Mouse (Mus musculus) liver, embryonic 16.5 days (tissue): ENCODE results near the gene Hist1h3e. TPM values are rescaled to one million over a fixed set of nuclear protein-coding genes. Genes with fewer than 3 reads are reported as not detected.

Experiments used
- microRNA-seq: library from miRNA; unstranded; fragments of <30 nt; microRNA quantifications from one replicate; pipeline ENCODE4, GENCODE M21; 2016
- polyA plus RNA-seq: library from polyadenylated mRNA; unstranded; fragments of >200 nt; fragmentation: Nextera tagmentation; extraction: Ambion mirVana; gene quantifications from 2 replicates; pipeline ENCODE4 v1.2.1, GENCODE M21; 2015

The Hist1h3e gene
- polyA plus RNA-seq, 1 experiment from 2014 or later, result 4.2 TPM

Small RNA genes within 50 kb of the gene (microRNA-seq; reads per million reads assigned to microRNA genes)
- gene Gm44297, result not detected
- gene Gm44359, result not detected
- not detected for gene Gm44394
- gene n-TStga1, result 3.4 reads per million, percentile 11 among the genes with 10 or more reads in this experiment

Other genes with a start within 250 kb of the Hist1h3e start
- 12.0 and 13.1 TPM in 2 replicates for gene Zfp322a, start 193.2 kb downstream of the Hist1h3e start, polyA plus RNA-seq
- gene Abt1, start 138.5 kb downstream of the Hist1h3e start, polyA plus RNA-seq, result 4.5 TPM in 2 replicates
- gene Btn1a1, start 96.5 kb downstream of the Hist1h3e start, polyA plus RNA-seq, result 1.9 and 2.0 TPM in 2 replicates
- gene Btn2a2, start 73.5 kb downstream of the Hist1h3e start, polyA plus RNA-seq, result not detected in 2 replicates
- gene Hist1h4h, start 31.3 kb downstream of the Hist1h3e start, polyA plus RNA-seq, result 5.5 and 9.8 TPM in 2 replicates
- 2.0 and 6.7 TPM in 2 replicates for gene Hist1h2af, start 28.5 kb downstream of the Hist1h3e start, polyA plus RNA-seq
- gene Hist1h3g, start 26.9 kb downstream of the Hist1h3e start, polyA plus RNA-seq, result 11.0 and 14.8 TPM in 2 replicates
- gene Hist1h2bh, start 19.0 kb downstream of the Hist1h3e start, polyA plus RNA-seq, result 1.1 and 1.8 TPM in 2 replicates
- gene Hist1h3f, start 18.3 kb downstream of the Hist1h3e start, polyA plus RNA-seq, result 1.2 and 1.4 TPM in 2 replicates
- gene Hist1h4f, start 10.7 kb downstream of the Hist1h3e start, polyA plus RNA-seq, result 2.4 and 2.9 TPM in 2 replicates
- 1.2 and 1.4 TPM in 2 replicates for gene Hist1h1d, start 9.1 kb downstream of the Hist1h3e start, polyA plus RNA-seq
- gene Hist1h2ae, start 8.9 kb upstream of the Hist1h3e start, polyA plus RNA-seq, result 63.6 and 96.6 TPM in 2 replicates
- gene Hist1h2bg, start 9.0 kb upstream of the Hist1h3e start, polyA plus RNA-seq, result 10.6 and 13.5 TPM in 2 replicates
- gene Hist1h2bf, start 11.8 kb upstream of the Hist1h3e start, polyA plus RNA-seq, result 3.7 and 5.9 TPM in 2 replicates
- gene Hist1h2ad, start 12.0 kb upstream of the Hist1h3e start, polyA plus RNA-seq, result 2.2 and 3.8 TPM in 2 replicates
- 6.6 and 7.7 TPM in 2 replicates for gene Hist1h3d, start 13.4 kb upstream of the Hist1h3e start, polyA plus RNA-seq
- 126 and 155 TPM in 2 replicates for gene Hist1h4d, start 19.2 kb upstream of the Hist1h3e start, polyA plus RNA-seq
- gene Hist1h2be, start 58.8 kb upstream of the Hist1h3e start, polyA plus RNA-seq, result 1.9 and 2.0 TPM in 2 replicates
- gene Hist1h1e, start 60.2 kb upstream of the Hist1h3e start, polyA plus RNA-seq, result 23.6 and 27.8 TPM in 2 replicates
- 1.2 and 1.5 TPM in 2 replicates for gene Hist1h2ac, start 121.6 kb upstream of the Hist1h3e start, polyA plus RNA-seq
- gene Hist1h2bc, start 121.8 kb upstream of the Hist1h3e start, polyA plus RNA-seq, result 202 and 220 TPM in 2 replicates
- 0.13 TPM in 1 of 2 replicates, not detected in the other for gene Hist1h1t, start 133.4 kb upstream of the Hist1h3e start, polyA plus RNA-seq
- 6.3 and 8.9 TPM in 2 replicates for gene Hist1h4c, start 136.1 kb upstream of the Hist1h3e start, polyA plus RNA-seq
- gene Hfe, start 148.5 kb upstream of the Hist1h3e start, polyA plus RNA-seq, result 16.0 and 16.3 TPM in 2 replicates
- gene Hist1h1c, start 176.4 kb upstream of the Hist1h3e start, polyA plus RNA-seq, result 99.6 and 112 TPM in 2 replicates
- gene Hist1h3c, start 183.2 kb upstream of the Hist1h3e start, polyA plus RNA-seq, result 4.4 and 7.4 TPM in 2 replicates
- 3.2 and 6.3 TPM in 2 replicates for gene Hist1h2bb, start 184.4 kb upstream of the Hist1h3e start, polyA plus RNA-seq
- 49.0 and 58.5 TPM in 2 replicates for gene Hist1h2ab, start 188.8 kb upstream of the Hist1h3e start, polyA plus RNA-seq
- 14.4 TPM in 2 replicates for gene Hist1h3b, start 189.9 kb upstream of the Hist1h3e start, polyA plus RNA-seq
- 3.5 and 5.4 TPM in 2 replicates for gene Hist1h4b, start 194.6 kb upstream of the Hist1h3e start, polyA plus RNA-seq
- 0.48 TPM in 1 of 2 replicates, not detected in the other for gene Hist1h4a, start 198.9 kb upstream of the Hist1h3e start, polyA plus RNA-seq
- 4.6 and 6.8 TPM in 2 replicates for gene Hist1h3a, start 200.0 kb upstream of the Hist1h3e start, polyA plus RNA-seq
- gene Hist1h1a, start 201.3 kb upstream of the Hist1h3e start, polyA plus RNA-seq, result 2.5 and 3.5 TPM in 2 replicates
- not detected in 2 replicates for gene Trim38, start 207.5 kb upstream of the Hist1h3e start, polyA plus RNA-seq
- gene Slc17a2, start 244.6 kb upstream of the Hist1h3e start, polyA plus RNA-seq, result 1.5 and 1.8 TPM in 2 replicates